Mouse (Mus musculus) left cerebral cortex, postnatal 10 days (tissue): ENCODE measurements at regions not wholly inside any gene's neighbourhood (a gene's known extent, or its start where the extent isn't known, plus 50 kb on each side); places are given as distances from the start of the nearest gene placed in this dataset. TPM values are rescaled to one million over a fixed set of nuclear protein-coding genes. Genes with fewer than 3 reads are reported as not detected.
A peak's percentile ranks its signal among the peaks of the same experiment; 100 is the strongest.

Experiments used
- DNase-seq, 2 experiments: peaks; one replicate each; pipeline ENCODE4 v3.0.0; 2021 to 2022; ENCODE audit warnings: low spot score in 2 of 2, mixed read lengths in 1 of 2; ENCODE audit errors: extremely low spot score in 1 of 2
- intact Hi-C: fragments of 180-260 bp; cut with DNase I; formaldehyde crosslinking; loops from one replicate; pipeline ENCODE4 v1.15.1; 2025
- microRNA-seq: library from miRNA; unstranded; fragments of <30 nt; microRNA quantifications from one replicate; pipeline ENCODE4 v1.2.0, GENCODE M21; 2022

DNA sequence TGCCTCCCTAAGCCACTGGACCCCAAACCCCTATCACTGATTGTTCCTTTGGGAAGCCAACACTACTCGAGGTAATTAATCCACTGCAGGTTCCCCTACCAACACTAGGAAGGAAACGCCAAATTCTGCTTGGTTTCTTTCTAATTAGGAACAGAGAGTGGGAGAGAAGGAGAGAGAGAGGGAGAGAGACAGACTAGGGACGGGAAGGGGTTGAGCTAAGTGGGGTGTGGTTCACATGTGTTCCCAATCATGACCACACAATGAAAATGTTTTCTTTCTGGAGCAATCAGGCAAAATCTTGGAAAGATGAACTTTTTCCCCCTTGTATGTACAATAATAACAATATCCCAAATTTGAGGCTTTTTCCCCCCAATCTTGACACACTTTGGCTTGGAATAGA, 619.3 kb downstream of the Gm826 start:
- intact Hi-C loops, result no loop called here
- no peak for DNase-seq

DNA sequence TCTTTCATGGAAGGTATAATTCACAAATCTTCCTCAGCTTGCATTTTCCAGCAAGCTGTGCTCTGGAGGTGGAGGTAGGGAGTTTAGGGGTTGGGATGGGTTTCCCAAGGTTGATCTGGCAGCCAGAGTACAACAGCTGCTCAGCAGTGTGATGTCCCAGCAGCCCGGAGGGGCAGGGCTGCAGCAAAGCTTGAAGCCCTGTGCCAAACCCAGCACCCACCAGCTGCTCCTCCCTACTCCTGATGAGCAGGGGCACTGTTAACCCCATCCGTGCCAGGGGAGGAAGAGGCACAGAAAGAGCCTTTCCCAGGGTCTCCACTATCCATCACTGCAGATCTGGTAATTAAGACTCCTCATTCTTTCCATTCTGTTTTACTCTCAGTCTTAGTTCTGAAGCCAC, 615.2 kb downstream of the Gm826 start:
- no peak for DNase-seq
- intact Hi-C loops, result no loop called here

DNA sequence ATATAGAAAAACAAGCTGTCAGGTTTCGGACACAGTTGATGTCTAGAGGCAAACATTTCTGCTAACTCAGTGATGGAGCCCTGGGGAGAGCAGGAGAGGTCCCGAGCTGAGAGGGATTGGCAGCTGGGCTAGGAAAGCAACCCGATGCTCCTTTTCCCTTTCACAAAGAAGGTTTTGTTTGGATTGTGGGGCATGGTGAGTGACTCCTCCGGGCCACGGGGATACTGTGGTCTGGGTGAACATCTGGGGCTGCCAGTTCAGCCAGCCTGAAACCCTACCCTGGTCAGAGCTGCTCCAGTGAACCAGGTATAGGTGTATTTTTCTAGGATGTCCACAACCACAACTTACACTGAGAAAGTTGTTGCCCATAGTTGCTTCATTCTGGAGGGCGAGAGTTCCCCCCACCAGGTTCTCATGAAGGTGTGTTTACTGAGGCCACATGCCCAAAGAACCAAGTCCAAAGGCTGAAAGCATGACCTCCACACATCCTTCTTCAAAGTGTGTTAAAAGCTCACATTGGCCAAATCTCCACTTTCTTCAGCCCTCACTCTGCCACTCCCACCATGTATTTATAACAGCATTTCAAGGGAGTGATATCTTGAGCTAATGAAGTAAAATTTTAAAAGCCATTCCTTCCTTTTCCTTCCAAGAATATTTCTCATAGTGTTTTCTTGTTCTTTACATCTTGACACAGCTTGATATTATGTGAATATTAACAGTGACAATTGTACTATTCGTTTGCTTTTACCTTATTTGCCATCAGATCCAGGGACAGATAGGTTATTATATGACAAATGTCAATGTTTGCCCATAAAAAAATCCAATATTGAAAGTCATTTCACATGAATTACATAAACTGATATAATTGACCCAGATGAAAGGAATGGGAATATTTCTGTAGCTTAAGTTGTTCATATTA, 608.5 kb downstream of the Gm826 start:
- intact Hi-C loops, result no loop called here
- DNase-seq, result no peak

DNA sequence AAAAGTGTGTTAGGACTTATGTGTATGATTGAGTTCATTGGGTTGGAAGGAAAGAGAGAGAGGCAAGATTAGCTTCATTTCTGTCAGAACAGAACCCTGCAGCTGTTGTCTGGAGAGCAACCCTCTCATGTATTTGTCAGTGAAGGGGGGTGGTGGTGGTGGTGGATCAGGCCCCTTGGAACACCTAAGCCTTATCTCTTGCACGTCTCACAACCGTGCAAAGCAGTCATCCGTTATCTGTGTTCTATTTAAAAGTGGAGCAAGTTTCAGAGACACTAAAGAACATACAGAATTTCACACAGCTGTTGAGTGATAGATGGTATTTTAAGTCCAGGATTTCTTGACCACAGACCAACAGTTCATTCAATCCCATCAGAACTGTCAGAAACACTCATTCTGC, 604.7 kb downstream of the Gm826 start:
- intact Hi-C loops, result no loop called here
- DNase-seq, result no peak

DNA sequence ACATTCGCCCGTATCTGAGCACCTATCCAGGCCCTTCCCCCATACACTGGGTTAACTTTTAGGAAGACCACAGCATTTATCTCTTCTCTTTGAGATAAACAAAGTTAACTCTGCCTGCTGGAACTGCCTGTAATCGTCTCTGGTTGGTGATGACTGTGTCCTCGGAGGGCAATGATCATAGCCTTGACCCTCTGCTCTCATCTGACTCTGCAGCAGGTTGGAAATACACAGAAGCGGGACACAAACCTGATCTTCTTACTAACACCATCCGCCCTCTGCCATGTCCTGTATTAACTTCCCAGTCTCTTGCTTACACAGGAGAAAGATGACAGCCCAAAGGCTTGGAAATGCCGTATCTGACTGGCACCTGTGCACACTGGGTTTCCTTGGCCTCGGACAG, 603.7 kb downstream of the Gm826 start:
- no peak for DNase-seq
- intact Hi-C loops, result no loop called here

DNA sequence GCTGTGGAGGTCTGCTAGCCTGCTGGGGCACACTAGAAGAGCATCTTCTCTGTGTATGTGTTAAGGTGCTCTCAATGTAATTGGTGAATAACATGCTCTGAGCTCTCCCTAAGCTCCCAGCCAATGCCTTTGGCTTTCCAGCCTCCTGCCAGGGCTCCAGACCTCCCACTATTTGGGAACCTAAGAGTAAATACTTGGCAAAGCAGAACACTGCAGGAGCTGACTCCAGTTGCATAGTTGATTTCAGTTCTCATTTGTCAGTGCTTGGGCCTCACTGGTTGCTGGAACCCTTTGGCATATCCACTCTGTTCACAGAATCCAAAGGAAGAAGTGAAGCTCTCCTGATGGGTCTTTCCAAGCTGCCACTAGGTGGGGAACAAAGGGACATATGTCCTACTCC, 602.7 kb downstream of the Gm826 start:
- no peak for DNase-seq
- intact Hi-C loops, result no loop called here

DNA sequence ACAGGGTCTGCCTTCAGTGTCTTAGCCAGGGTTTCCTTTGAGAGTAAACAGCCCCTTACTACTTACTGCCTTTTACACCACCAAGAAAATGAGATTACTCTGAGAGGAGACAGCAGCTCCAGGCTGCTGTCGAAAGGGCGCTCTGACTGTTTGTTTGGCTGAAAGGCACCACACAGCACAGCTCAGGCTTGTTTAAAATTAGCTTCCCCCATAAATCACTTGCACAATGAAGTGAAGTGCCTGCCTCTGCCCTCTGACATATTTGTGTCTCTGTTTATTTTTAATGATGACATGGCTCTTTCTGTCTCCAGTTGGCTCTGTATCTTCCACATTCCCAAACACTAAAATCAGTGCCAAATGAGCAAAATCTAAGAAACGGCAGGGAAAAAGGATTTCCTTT, 601.5 kb downstream of the Gm826 start:
- DNase-seq, result no peak
- intact Hi-C loops, result no loop called here

DNA sequence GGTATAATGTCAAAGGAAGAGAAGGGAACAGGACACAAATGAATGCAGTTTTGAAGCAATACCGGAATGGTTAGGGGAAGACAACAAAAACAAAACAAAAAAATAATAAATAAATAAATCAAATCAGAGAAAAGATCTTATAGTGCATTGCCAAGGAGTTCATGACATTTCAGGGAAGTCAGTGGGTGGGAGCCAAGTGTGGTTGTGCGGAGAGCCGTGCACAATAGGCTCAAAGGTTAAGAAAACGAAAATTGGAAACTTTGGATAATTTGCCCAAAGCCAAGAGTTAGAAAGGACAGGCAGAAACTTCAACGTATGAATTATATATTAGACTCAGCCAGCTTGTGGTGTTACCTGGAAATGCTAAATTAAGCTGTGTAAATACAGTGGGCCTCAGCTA, 599.4 kb downstream of the Gm826 start:
- intact Hi-C loops, result no loop called here
- no peak for DNase-seq

DNA sequence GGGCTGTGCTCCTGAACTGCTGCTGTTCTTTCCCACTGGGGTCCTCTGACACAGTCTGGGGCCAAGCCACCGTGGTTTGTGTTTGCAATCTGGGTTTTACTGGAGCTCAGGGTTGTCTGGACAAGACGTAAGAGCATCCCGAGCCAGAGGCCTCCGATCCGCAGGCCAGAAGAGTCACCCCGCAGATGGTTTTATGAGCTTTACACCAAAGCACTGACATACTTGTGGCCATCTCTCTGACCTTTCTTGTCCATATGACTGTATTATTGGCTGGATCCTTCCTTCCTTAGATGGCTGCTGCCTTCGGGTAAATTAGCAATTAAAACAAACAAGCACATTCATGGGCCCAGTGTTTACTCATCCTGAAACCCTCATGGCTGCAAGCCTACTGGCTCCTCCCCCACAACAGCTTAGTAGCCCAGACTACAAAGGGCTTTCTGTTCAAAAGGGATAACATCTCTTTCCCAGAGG, 578.4 kb downstream of the Gm826 start:
- intact Hi-C loops, result no loop called here
- peak; percentile 34 to 37 for DNase-seq

DNA sequence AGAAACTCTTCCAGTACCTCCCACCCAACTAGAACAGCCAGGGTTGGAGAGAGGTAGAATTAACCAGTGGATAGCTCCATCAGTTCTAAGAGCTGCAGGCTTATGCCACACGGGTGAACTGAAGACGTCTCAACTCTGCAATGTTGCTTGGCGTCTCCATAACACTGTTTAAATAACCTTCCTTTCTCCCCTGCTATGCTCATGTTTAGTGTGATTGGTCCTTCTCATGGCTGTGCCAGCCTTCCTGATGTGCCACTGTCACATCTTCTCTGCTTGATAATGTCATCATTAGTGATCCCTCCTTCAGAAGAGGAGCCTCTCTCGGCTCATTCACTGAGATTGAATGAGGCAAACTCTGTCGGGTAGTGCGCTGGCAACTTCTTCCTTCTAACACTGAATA, 573.2 kb downstream of the Gm826 start:
- intact Hi-C loops, result no loop called here
- DNase-seq, result no peak

DNA sequence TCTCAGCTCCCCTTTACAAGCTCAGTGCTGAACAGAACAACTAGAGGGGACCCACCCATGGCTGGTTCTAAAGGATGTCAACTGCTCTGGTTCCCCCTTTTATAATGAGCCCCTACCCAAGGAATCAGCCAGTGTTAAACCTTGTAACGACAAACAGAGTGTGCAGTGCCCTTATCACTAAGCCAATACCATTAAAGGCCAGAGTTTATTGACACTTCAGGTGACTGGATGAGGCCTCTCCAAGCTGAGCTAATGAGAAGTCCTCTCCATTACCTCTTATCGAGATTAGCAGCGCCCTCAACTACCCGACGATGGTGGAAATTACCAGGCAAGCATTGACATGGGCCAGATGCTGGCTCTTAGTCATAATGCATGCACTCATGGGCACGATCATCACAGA, 570.8 kb downstream of the Gm826 start:
- intact Hi-C loops, result no loop called here

More for the DNA sequence above, 570.8 kb downstream of the Gm826 start:
- no peak for DNase-seq

Small RNAs in the stretch of these regions (microRNA-seq; reads per million reads assigned to microRNA genes)
- gene Gm44319, result not detected
